Mouse (Mus musculus) hindbrain, postnatal 0 days (tissue): ENCODE measurements around the gene Atp5c1. TPM values are rescaled to one million over a fixed set of nuclear protein-coding genes. Genes with fewer than 3 reads are reported as not detected.

ENCODE experiments used
- ATAC-seq: fragments of 200-750 bp; cut with Nextera tagmentation; 2 replicates; pipeline ENCODE4 v1.8.0; 2017; ENCODE audit warnings: mild to moderate bottlenecking, moderate TSS enrichment, moderate library complexity
- DNase-seq: peaks from one replicate; pipeline ENCODE4 v3.0.0-alpha.2; 2015; ENCODE audit warnings: low spot score
- H3K27ac ChIP-seq: fragments of 300-500 bp; sonication (generic); 2 replicates; pipeline ENCODE4 v1.5.1; 2014; ENCODE audit warnings: mild to moderate bottlenecking
- H3K27me3 ChIP-seq: fragments of 300-500 bp; sonication (generic); 2 replicates; pipeline ENCODE4 v1.6.1; 2014; ENCODE audit warnings: low read length, mixed read lengths; ENCODE audit not compliant: insufficient read depth
- H3K36me3 ChIP-seq: fragments of 300-500 bp; sonication (generic); 2 replicates; pipeline ENCODE4 v1.6.1; 2014; ENCODE audit warnings: low read length, mixed read lengths; ENCODE audit not compliant: insufficient read depth
- H3K4me1 ChIP-seq: fragments of 300-500 bp; sonication (generic); 2 replicates; pipeline ENCODE4 v1.6.1; 2014; ENCODE audit warnings: antibody characterized with exemption, low read length, mixed read lengths; ENCODE audit not compliant: insufficient read depth
- H3K4me2 ChIP-seq: fragments of 300-500 bp; sonication (generic); 2 replicates; pipeline ENCODE4 v1.6.1; 2014; ENCODE audit warnings: low read depth, mild to moderate bottlenecking, low read length, moderate library complexity, mixed read lengths
- H3K4me3 ChIP-seq: fragments of 300-500 bp; sonication (generic); 2 replicates; pipeline ENCODE4 v1.5.1; 2014; ENCODE audit warnings: low read length
- H3K9ac ChIP-seq: fragments of 300-500 bp; sonication (generic); replicated peaks from 2 replicates; pipeline ENCODE4 v1.6.1; 2014; ENCODE audit warnings: mild to moderate bottlenecking, low read length, moderate library complexity, mixed read lengths
- H3K9me3 ChIP-seq: fragments of 300-500 bp; sonication (generic); 2 replicates; pipeline ENCODE4 v1.6.1; 2016; ENCODE audit warnings: low read length, mixed read lengths
- CTCF ChIP-seq: IDR thresholded peaks from 2 replicates; pipeline ENCODE4 v1.5.1; 2016; ENCODE audit warnings: antibody characterized with exemption, control low read depth, low read depth
- WGBS: fragments of 180-500 bp; shearing (Covaris S2); extraction: QIAGEN DNeasy Blood & Tissue Kit; methylation state at CpG from one replicate; pipeline ENCODE4 v1.1.7; 2014; 5-methylcytosine and 5-hydroxymethylcytosine counted together
- polyA plus RNA-seq: library from polyadenylated mRNA; unstranded; fragments of >200 nt; fragmentation: Nextera tagmentation; extraction: Ambion mirVana; gene quantifications from 2 replicates; pipeline ENCODE4 v1.2.1, GENCODE M21; 2015
- total RNA-seq: library from RNA; depleted of rRNA; stranded (reverse); fragments of >200 nt; gene quantifications from 2 replicates; pipeline ENCODE4 v1.2.3, GENCODE M21; 2014; rRNA removed

Gene Atp5c1
- 368 and 408 TPM in 2 replicates for total RNA-seq
- 713 and 717 TPM in 2 replicates for polyA plus RNA-seq

DNA sequence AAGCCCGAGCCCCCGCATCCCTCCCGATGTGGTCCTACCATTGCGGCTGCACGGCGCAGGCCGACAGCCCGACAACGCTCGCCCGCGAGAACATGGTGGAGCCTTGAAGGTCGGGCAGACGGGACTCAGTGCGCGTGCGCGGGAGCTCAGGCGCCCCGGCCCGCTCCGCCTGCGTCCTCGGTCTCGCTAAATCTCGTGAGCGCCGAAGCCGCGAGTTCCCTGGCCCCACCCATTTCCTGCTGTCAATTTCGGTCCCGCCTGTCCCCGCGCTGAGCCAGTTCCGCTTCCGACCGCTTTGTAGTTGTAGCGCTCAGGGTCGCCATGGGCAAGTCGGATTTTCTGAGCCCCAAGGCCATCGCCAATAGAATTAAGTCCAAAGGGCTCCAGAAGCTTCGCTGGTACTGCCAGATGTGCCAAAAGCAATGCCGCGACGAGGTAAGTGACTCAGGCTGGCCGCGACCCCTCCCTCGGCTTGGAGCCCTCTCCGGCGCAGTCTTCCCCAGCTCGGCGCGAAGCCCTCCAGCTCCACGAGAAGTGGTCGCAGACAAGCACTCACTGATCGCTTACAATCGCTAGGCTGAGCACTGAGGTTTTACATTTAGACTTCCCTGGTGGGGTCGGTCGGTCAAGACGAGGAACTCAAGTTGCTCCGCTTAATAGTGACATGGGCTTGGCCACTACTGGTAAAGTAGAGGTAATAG lies at the start of gene Atp5c1, which contains the start of gene Kin:
TSS of gene Atp5c1 (minus strand) at position 201 of the 701 bp plus-strand sequence.
TSS of gene Kin (plus strand) at position 284 of the 701 bp plus-strand sequence.
- Histone ChIP-seq H3K9ac (peak within 1 kb of the TSS; percentile 93), H3K4me2 (peak within 1 kb of the TSS; percentile 88), H3K4me1 (peaks cover 21% of the 10 kb centered on the region), H3K27me3 (no peaks in the 10 kb centered on the region), H3K27ac (peak within 1 kb of the TSS; percentile 94), H3K4me3 (peak within 1 kb of the TSS; percentile 84), H3K9me3 (no peaks in the 10 kb centered on the region), H3K36me3 (no peaks in the 10 kb centered on the region)
- peak; percentile 76 for TF ChIP-seq CTCF
- DNase-seq (peak; percentile 99), ATAC-seq (peak; percentile 97)
- under 1% methylated on average over 60 of the region's 61 CpGs for WGBS

DNA sequence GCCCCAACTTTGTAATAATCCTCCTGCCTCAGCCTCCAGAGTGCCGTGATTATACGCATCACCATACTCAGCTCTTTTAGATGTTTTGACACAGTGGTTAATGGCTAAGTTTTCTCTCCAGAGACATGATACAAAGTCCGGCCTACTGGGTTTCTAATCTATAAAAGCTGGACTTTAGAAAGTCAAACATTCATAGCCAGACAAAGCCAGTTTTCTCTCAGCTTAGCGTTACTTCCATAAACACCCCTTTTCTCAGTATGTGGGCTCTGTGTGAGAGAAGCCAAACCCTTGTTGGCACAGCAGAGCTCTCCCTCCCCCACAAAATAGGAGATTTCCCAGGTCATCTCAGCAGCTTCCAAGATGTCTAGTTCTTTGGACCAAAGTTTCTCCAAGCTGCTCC lies 48.3 kb upstream of the Atp5c1 start:
- H3K27me3 ChIP-seq, result no peaks in the 10 kb centered on the region
- no peak overlapping the region for H3K4me2 ChIP-seq
- DNase-seq, result no peak
- H3K9me3 ChIP-seq, result no peaks in the 10 kb centered on the region
- TF ChIP-seq CTCF, result no peak
- H3K9ac ChIP-seq, result no peak overlapping the region
- H3K4me1 ChIP-seq, result no peaks in the 10 kb centered on the region
- ATAC-seq, result no peak
- no peak overlapping the region for H3K27ac ChIP-seq
- 83% methylated on average over 4 of the region's 4 CpGs for WGBS
- no peak overlapping the region for H3K4me3 ChIP-seq
- no peaks in the 10 kb centered on the region for H3K36me3 ChIP-seq

GRCm38 (mm10) chr2:10127471-10127870 lies 47.2 kb upstream of the Atp5c1 start:
- Histone ChIP-seq H3K27ac (no peak overlapping the region), H3K4me3 (no peak overlapping the region), H3K9ac (no peak overlapping the region), H3K27me3 (no peaks in the 10 kb centered on the region), H3K4me1 (no peaks in the 10 kb centered on the region), H3K9me3 (no peaks in the 10 kb centered on the region), H3K36me3 (no peaks in the 10 kb centered on the region), H3K4me2 (no peak overlapping the region)
- ATAC-seq (no peak), DNase-seq (no peak)
- WGBS, result 92% methylated on average over 5 of the region's 5 CpGs
- no peak for TF ChIP-seq CTCF

DNA sequence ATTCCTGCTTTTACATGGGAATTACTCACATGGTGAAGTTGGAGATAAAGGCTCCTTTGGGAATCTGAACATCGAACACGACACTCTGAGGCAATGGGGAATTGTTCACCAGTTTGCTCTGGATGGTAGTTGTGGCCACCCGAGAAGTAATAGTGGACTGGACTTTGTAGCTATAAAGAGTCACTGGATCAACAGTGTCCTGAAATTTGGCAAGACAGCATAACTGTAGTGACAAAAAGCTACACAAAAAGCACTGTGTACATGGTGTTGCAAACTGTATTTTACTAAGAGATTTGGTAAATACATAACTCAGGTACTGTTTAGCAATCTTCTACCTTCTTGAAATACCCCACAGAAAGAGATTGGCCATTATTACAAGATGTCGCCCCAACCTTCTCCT lies 45.8 kb upstream of the Atp5c1 start:
- Histone ChIP-seq H3K4me2 (no peak overlapping the region), H3K27ac (no peak overlapping the region), H3K9me3 (no peaks in the 10 kb centered on the region), H3K27me3 (no peaks in the 10 kb centered on the region), H3K4me3 (no peak overlapping the region), H3K9ac (no peak overlapping the region), H3K4me1 (no peaks in the 10 kb centered on the region), H3K36me3 (no peaks in the 10 kb centered on the region)
- DNase-seq (no peak), ATAC-seq (no peak)
- WGBS, result 89% methylated on average over 4 of the region's 4 CpGs
- no peak for TF ChIP-seq CTCF

- H3K9ac ChIP-seq, result no peak overlapping the region
- H3K36me3 ChIP-seq, result no peaks in the 10 kb centered on the region
Observed at GRCm38 (mm10) chr2:10121826-10122225, 41.5 kb upstream of the Atp5c1 start.

GRCm38 (mm10) chr2:10119276-10119675 lies 39.0 kb upstream of the Atp5c1 start:
- no peaks in the 10 kb centered on the region for H3K4me1 ChIP-seq
- no peak overlapping the region for H3K9ac ChIP-seq
- WGBS, result 81% methylated on average over 8 of the region's 8 CpGs
- DNase-seq (no peak), ATAC-seq (no peak)
- no peaks in the 10 kb centered on the region for H3K27me3 ChIP-seq
- no peaks in the 10 kb centered on the region for H3K9me3 ChIP-seq
- no peak for TF ChIP-seq CTCF
- no peak overlapping the region for H3K27ac ChIP-seq
- no peak overlapping the region for H3K4me2 ChIP-seq
- H3K4me3 ChIP-seq, result no peak overlapping the region
- no peaks in the 10 kb centered on the region for H3K36me3 ChIP-seq

More at GRCm38 (mm10) chr2:10121826-10122225, 41.5 kb upstream of the Atp5c1 start:
- Histone ChIP-seq H3K4me3 (no peak overlapping the region), H3K27ac (no peak overlapping the region), H3K4me1 (no peaks in the 10 kb centered on the region), H3K9me3 (no peaks in the 10 kb centered on the region), H3K27me3 (no peaks in the 10 kb centered on the region), H3K4me2 (no peak overlapping the region)
- TF ChIP-seq CTCF, result no peak
- no peak for ATAC-seq
- WGBS, result 70% methylated on average over 3 of the region's 3 CpGs
- DNase-seq, result no peak

DNA sequence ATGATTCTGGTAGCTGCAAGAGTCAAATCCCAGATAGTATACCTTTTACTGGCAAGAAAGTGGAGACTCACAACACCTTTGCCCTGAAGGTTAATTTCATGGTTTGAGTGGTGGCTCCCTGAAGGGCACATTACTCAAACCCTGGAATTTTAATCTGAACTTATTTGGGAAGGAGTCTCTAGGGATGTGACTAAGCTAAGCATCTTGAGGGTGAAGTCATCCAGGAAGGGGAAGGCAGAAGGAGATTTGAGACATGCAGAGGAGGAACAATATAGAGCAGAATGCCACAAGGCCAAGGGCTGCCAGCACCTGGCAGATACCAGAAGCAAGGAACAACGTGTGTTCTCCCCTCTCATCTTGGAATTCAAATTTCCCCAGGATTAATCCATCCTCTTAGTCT lies 38.4 kb upstream of the Atp5c1 start:
- ATAC-seq (no peak), DNase-seq (no peak)
- no peak for TF ChIP-seq CTCF
- Histone ChIP-seq H3K9me3 (no peaks in the 10 kb centered on the region), H3K4me1 (no peaks in the 10 kb centered on the region), H3K36me3 (no peaks in the 10 kb centered on the region), H3K4me2 (no peak overlapping the region), H3K27ac (no peak overlapping the region), H3K27me3 (no peaks in the 10 kb centered on the region), H3K9ac (no peak overlapping the region), H3K4me3 (no peak overlapping the region)
- 65% methylated on average over 1 of the region's 1 CpGs for WGBS
